Mouse (Mus musculus): ENCODE measurements around the gene Nek7. TPM values are rescaled to one million over a fixed set of nuclear protein-coding genes. Genes with fewer than 3 reads are reported as not detected.

The Nek7 gene
- total and polyA plus RNA-seq, 3 experiments: 4.7 to 9.1 TPM; not detected in 1

DNA sequence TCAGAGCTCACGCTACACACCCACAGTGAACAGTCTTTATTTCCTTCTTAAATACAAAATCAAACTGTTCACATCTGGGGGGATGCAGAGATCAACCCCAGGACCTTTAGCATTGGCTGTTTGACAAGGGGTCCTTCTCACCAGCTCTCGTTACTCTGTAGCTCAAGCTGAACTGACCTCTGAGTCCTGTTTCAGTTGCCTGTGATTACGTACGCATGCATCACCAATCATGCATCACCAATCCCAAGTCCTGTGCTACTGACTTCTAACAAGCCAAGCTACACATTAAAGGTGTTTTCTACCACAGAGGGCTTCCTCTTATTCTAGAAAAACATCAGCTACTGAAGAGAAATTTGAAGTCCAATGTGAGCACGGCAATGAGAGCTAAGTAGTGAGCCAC is 65.0 kb downstream of the Nek7 start:
- Histone ChIP-seq H3K79me2 (ENCODE audit: control insufficient read depth, insufficient read depth, low read length, poor library complexity) (no peaks in the 10 kb centered on the region), H3K9ac (ENCODE audit: control insufficient read depth, low read depth, low read length, poor library complexity, severe bottlenecking) (no peak overlapping the region), H3K9me3 (replicated peaks; ENCODE audit: insufficient read depth, low read length) (no peaks in the 10 kb centered on the region), H3K27ac (ENCODE audit: control insufficient read depth, low read depth, low read length) (no peak overlapping the region), H3K4me1 (ENCODE audit: control insufficient read depth in 1 of 2, insufficient read depth in 2 of 2, low read length in 2 of 2) (no peaks in the 10 kb centered on the region), H3K36me3 (ENCODE audit: control insufficient read depth in 1 of 2, insufficient read depth in 2 of 2, low read length in 2 of 2) (no peaks in the 10 kb centered on the region), H3K4me3 (ENCODE audit: control insufficient read depth in 1 of 2, insufficient read depth in 1 of 2, low read depth in 2 of 2, low read length in 2 of 2) (no peak overlapping the region), H3K27me3 (ENCODE audit: control insufficient read depth in 1 of 2, insufficient read depth in 2 of 2, low read length in 2 of 2) (no peaks in the 10 kb centered on the region)
- no peak for TF ChIP-seq CHD1 (IDR thresholded peaks at IDR 0.05; ENCODE audit: low read depth, low read length)
- no peak for TF ChIP-seq TAL1 (IDR thresholded peaks at IDR 0.05; ENCODE audit: low read length)
- no peak for TF ChIP-seq CHD2 (IDR thresholded peaks at IDR 0.05; ENCODE audit: low read length)
- TF ChIP-seq MAFK (IDR thresholded peaks at IDR 0.05; ENCODE audit: borderline replicate concordance, low read depth, low read length): no peak
- TF ChIP-seq SMC3 (IDR thresholded peaks at IDR 0.05; ENCODE audit: low read depth, low read length): no peak
- TF ChIP-seq TBP (IDR thresholded peaks at IDR 0.05; ENCODE audit: low read depth, low read length): no peak
- no peak for DNase-seq (ENCODE audit: low read depth, low spot score)

DNA sequence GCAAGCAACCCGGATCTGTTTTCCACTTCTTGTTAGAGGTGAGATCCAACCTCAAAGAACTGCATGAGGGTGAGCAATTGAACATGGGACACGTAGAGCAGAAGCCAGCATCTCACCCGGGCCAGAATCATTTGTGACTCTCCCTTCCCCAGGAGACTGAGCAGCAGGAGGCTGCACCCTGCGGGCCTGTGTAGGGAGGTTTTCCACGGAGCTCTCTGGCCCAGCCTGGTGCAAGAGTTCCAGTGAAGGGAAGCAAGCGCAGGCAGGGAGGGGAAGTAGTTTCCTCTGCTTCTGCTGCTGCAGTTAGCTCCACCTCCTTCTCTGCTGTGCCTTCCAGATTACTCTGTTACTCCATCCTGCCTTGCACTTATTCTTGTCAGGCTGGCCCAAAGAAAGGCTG is 69.8 kb downstream of the Nek7 start:
- Histone ChIP-seq H3K27ac (ENCODE audit: control insufficient read depth, low read depth, low read length) (no peak overlapping the region), H3K36me3 (ENCODE audit: control insufficient read depth in 1 of 2, insufficient read depth in 2 of 2, low read length in 2 of 2) (no peaks in the 10 kb centered on the region), H3K4me1 (ENCODE audit: control insufficient read depth in 1 of 2, insufficient read depth in 2 of 2, low read length in 2 of 2) (no peaks in the 10 kb centered on the region), H3K79me2 (ENCODE audit: control insufficient read depth, insufficient read depth, low read length, poor library complexity) (no peaks in the 10 kb centered on the region), H3K9me3 (replicated peaks; ENCODE audit: insufficient read depth, low read length) (no peaks in the 10 kb centered on the region), H3K9ac (ENCODE audit: control insufficient read depth, low read depth, low read length, poor library complexity, severe bottlenecking) (no peak overlapping the region), H3K27me3 (ENCODE audit: control insufficient read depth in 1 of 2, insufficient read depth in 2 of 2, low read length in 2 of 2) (no peaks in the 10 kb centered on the region), H3K4me3 (ENCODE audit: control insufficient read depth in 1 of 2, insufficient read depth in 1 of 2, low read depth in 2 of 2, low read length in 2 of 2) (no peak overlapping the region)
- TF ChIP-seq MEF2A (IDR thresholded peaks at IDR 0.05; ENCODE audit: extremely low read depth, insufficient replicate concordance, low read depth, low read length, poor library complexity, severe bottlenecking): no peak
- TF ChIP-seq TAL1 (IDR thresholded peaks at IDR 0.05; ENCODE audit: low read length): no peak
- TF ChIP-seq NELFE (IDR thresholded peaks at IDR 0.05; ENCODE audit: low read depth, low read length): no peak
- TF ChIP-seq MYB (IDR thresholded peaks at IDR 0.05; ENCODE audit: low read depth, low read length): no peak
- TF ChIP-seq KAT2A (conservative IDR thresholded peaks at IDR 0.05; ENCODE audit: low read depth, low read length): no peak
- no peak for TF ChIP-seq EP300 (IDR thresholded peaks at IDR 0.05; ENCODE audit: low read depth in 1 of 2, low read length in 2 of 2)
- no peak for TF ChIP-seq JUND (IDR thresholded peaks at IDR 0.05; ENCODE audit: low read depth, low read length)
- TF ChIP-seq MAFK (IDR thresholded peaks at IDR 0.05; ENCODE audit: borderline replicate concordance, low read depth, low read length): no peak
- TF ChIP-seq GATA1 (IDR thresholded peaks at IDR 0.05; ENCODE audit: low read depth, low read length): no peak
- DNase-seq (ENCODE audit: low read depth, low spot score): peak; percentile 38

- no peaks in the 10 kb centered on the region for H3K36me3 ChIP-seq (ENCODE audit: control insufficient read depth in 1 of 2, insufficient read depth in 2 of 2, low read length in 2 of 2)
- no peaks in the 10 kb centered on the region for H3K27me3 ChIP-seq (ENCODE audit: control insufficient read depth in 1 of 2, insufficient read depth in 2 of 2, low read length in 2 of 2)
- no peak overlapping the region for H3K4me3 ChIP-seq (ENCODE audit: control insufficient read depth in 1 of 2, insufficient read depth in 1 of 2, low read depth in 2 of 2, low read length in 2 of 2)
- no peak overlapping the region for H3K27ac ChIP-seq (ENCODE audit: control insufficient read depth, low read depth, low read length)
- DNase-seq (ENCODE audit: low read depth, low spot score): no peak
- TF ChIP-seq MEF2A (IDR thresholded peaks at IDR 0.05; ENCODE audit: extremely low read depth, insufficient replicate concordance, low read depth, low read length, poor library complexity, severe bottlenecking): no peak
- TF ChIP-seq ZC3H11A (IDR thresholded peaks at IDR 0.05; ENCODE audit: low read depth, low read length): no peak
- no peak overlapping the region for H3K9ac ChIP-seq (ENCODE audit: control insufficient read depth, low read depth, low read length, poor library complexity, severe bottlenecking)
- H3K4me1 ChIP-seq (ENCODE audit: control insufficient read depth in 1 of 2, insufficient read depth in 2 of 2, low read length in 2 of 2): no peaks in the 10 kb centered on the region
- no peaks in the 10 kb centered on the region for H3K9me3 ChIP-seq (replicated peaks; ENCODE audit: insufficient read depth, low read length)
- H3K79me2 ChIP-seq (ENCODE audit: control insufficient read depth, insufficient read depth, low read length, poor library complexity): no peaks in the 10 kb centered on the region
Observed at GRCm38 (mm10) chr1:138542170-138542515, 77.8 kb downstream of the Nek7 start.
